Mouse (Mus musculus): Measurements from ENCODE around the gene Rpp25.
A peak's percentile ranks its signal among the peaks of the same experiment; 100 is the strongest.

Gene Rpp25

GRCm38 (mm10) chr9:57521056-57521911, 17.5 kb downstream of the Rpp25 start, which contains the start of gene Cox5a:
Cox5a (plus strand) TSS chr9:57521274.
- DNase-seq (ENCODE audit: low read depth, low spot score): peak; percentile 82

GRCm38 (mm10) chr9:57522114-57522860, 18.5 kb downstream of the Rpp25 start:
- no peak for DNase-seq (ENCODE audit: low read depth, low spot score)

GRCm38 (mm10) chr9:57522861-57523246, 19.0 kb downstream of the Rpp25 start:
- DNase-seq (ENCODE audit: low read depth, low spot score): no peak

GRCm38 (mm10) chr9:57523754-57524153, 19.9 kb downstream of the Rpp25 start:
- no peak for DNase-seq (ENCODE audit: low read depth, low spot score)

GRCm38 (mm10) chr9:57524439-57524838, 20.6 kb downstream of the Rpp25 start:
- DNase-seq (ENCODE audit: low read depth, low spot score): no peak

GRCm38 (mm10) chr9:57525516-57525915, 21.7 kb downstream of the Rpp25 start:
- no peak for DNase-seq (ENCODE audit: low read depth, low spot score)

- no peak for DNase-seq (ENCODE audit: low read depth, low spot score)
Measured at GRCm38 (mm10) chr9:57526435-57526834, 22.6 kb downstream of the Rpp25 start.

- DNase-seq (ENCODE audit: low read depth, low spot score): no peak
Measured at GRCm38 (mm10) chr9:57531946-57532345, 28.1 kb downstream of the Rpp25 start.

- DNase-seq (ENCODE audit: low read depth, low spot score): no peak
Measured at GRCm38 (mm10) chr9:57536362-57536761, 32.5 kb downstream of the Rpp25 start.

- peak; percentile 78 for DNase-seq (ENCODE audit: low read depth, low spot score)
Measured at GRCm38 (mm10) chr9:57537044-57537727, 33.4 kb downstream of the Rpp25 start, which contains the start of gene Fam219b. Fam219b (plus strand) TSS chr9:57537528.

- DNase-seq (ENCODE audit: low read depth, low spot score): no peak
Measured at GRCm38 (mm10) chr9:57537728-57538181, 33.9 kb downstream of the Rpp25 start.

- no peak for DNase-seq (ENCODE audit: low read depth, low spot score)
Measured at GRCm38 (mm10) chr9:57539550-57539949, 35.7 kb downstream of the Rpp25 start.

- no peak for DNase-seq (ENCODE audit: low read depth, low spot score)
Measured at GRCm38 (mm10) chr9:57541312-57541711, 37.5 kb downstream of the Rpp25 start.

GRCm38 (mm10) chr9:57543951-57544350, 40.1 kb downstream of the Rpp25 start:
- no peak for DNase-seq (ENCODE audit: low read depth, low spot score)

GRCm38 (mm10) chr9:57547287-57547686, 43.5 kb downstream of the Rpp25 start:
- no peak for DNase-seq (ENCODE audit: low read depth, low spot score)

GRCm38 (mm10) chr9:57547869-57548268, 44.0 kb downstream of the Rpp25 start:
- no peak for DNase-seq (ENCODE audit: low read depth, low spot score)

- DNase-seq (ENCODE audit: low read depth, low spot score): no peak
Measured at GRCm38 (mm10) chr9:57549186-57549585, 45.4 kb downstream of the Rpp25 start.

- DNase-seq (ENCODE audit: low read depth, low spot score): no peak
Measured at GRCm38 (mm10) chr9:57550126-57550862, 46.5 kb downstream of the Rpp25 start.

GRCm38 (mm10) chr9:57552139-57552887, 48.5 kb downstream of the Rpp25 start, which contains the start of gene Mpi:
Mpi (minus strand) TSS chr9:57552763.
- DNase-seq (ENCODE audit: low read depth, low spot score): no peak

GRCm38 (mm10) chr9:57553119-57553518, 49.3 kb downstream of the Rpp25 start:
- DNase-seq (ENCODE audit: low read depth, low spot score): no peak

Data from brain, embryonic 18.5 days (tissue).